Mouse (Mus musculus) lung, adult 2 months (tissue): ENCODE results near the gene Baz2a.

Source experiments
- CTCF ChIP-seq: fragments of 200-500 bp; IDR thresholded peaks from 2 replicates; pipeline ENCODE4 v1.5.1; 2011; ENCODE audit warnings: mild to moderate bottlenecking, low read length, control low read depth; ENCODE audit not compliant: insufficient read depth
- POLR2A ChIP-seq: fragments of 200-500 bp; IDR thresholded peaks from 2 replicates; pipeline ENCODE4 v1.6.1; 2011; ENCODE audit warnings: low read depth, mild to moderate bottlenecking, control low read depth, low read length, borderline replicate concordance; ENCODE audit errors: extremely low read depth

- TF ChIP-seq CTCF (peak; percentile 24; the same call in 1 of the 2 replicates), POLR2A (no peak)
These were observed 5.0 kb upstream of the Baz2a start for GRCm38 (mm10) chr10:128086391-128086790.
